Comparison of ENCODE assay signal across 11 mouse cellular contexts in the genomic region with DNA sequence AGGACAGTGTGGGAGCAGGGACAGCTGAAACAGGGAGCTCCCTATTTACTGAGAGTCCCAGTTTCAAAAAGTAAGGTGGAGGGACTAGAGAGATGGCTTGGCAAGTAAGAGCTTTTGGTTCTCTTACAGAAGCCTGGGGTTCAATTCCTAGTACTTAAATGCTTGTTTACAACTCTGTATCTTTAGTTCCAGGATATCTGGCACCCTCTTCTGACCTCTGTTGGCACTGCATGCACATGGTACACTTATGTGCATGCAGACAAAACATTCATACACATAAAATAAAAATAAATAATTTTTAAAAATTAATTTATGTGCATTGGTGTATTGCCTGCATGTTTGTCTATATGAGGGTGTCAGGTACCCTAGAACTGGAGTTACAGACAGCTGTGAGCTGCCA. TPM values are rescaled to one million over a fixed set of nuclear protein-coding genes. Genes with fewer than 3 reads are reported as not detected.
DNase-seq lines count a peak whose midpoint lies in the region; ATAC-seq and TF ChIP-seq lines count a peak whose summit lies in the region.
"Had no signal": no experiment of that assay in that cellular context is flagged by ENCODE, and none has a peak within 500 bp of the region (broad histone marks: within the 10 kb centered on the region; RNA-seq: fewer than 3 reads in every experiment).

No protein-coding gene starts in this region.

- H3K27me3 ChIP-seq in kidney, postnatal 0 days (ENCODE audit: insufficient read depth, low read length): no peaks in the 10 kb centered on the region
- H3K27me3 ChIP-seq in kidney, embryonic 15.5 days: no peaks in the 10 kb centered on the region
- no peaks in the 10 kb centered on the region for H3K27me3 ChIP-seq in stomach, postnatal 0 days (ENCODE audit: control insufficient read depth, insufficient read depth, low read length)
- H3K27me3 ChIP-seq in hindbrain, embryonic 12.5 days: no peaks in the 10 kb centered on the region
- no peaks in the 10 kb centered on the region for H3K27me3 ChIP-seq in embryonic facial prominence, embryonic 10.5 days (replicated peaks; ENCODE audit: low read depth, poor library complexity, severe bottlenecking)

- no peak for DNase-seq in kidney, postnatal 0 days (ENCODE audit: low spot score)
- peak; percentile 13 for DNase-seq in CD4-positive helper T cell, adult 2 months (ENCODE audit: low read depth, low spot score)
- DNase-seq in c-Kit-positive CD71-positive TER-119-negative erythroid progenitor cells, embryonic 14.5 days (ENCODE audit: low read depth): peak; percentile 20
- no peak for DNase-seq in stomach, postnatal 0 days (ENCODE audit: low spot score)
- DNase-seq in left cerebral cortex, adult 8-10 months (ENCODE audit: low spot score in 2 of 2): no peak
- DNase-seq in embryonic facial prominence, embryonic 10.5 days (ENCODE audit: low spot score): no peak
- DNase-seq: adrenal gland, adult 2 months; gastrocnemius, postnatal 36 days had no signal

- no peak overlapping the region for H3K4me3 ChIP-seq in kidney, postnatal 0 days (replicated peaks; ENCODE audit: low read depth, low read length)
- H3K4me3 ChIP-seq in kidney, embryonic 15.5 days (replicated peaks): no peak overlapping the region
- H3K4me3 ChIP-seq in stomach, postnatal 0 days (ENCODE audit: low read depth, low read length): no peak overlapping the region
- H3K4me3 ChIP-seq in hindbrain, embryonic 12.5 days: no peak overlapping the region
- no peak overlapping the region for H3K4me3 ChIP-seq in embryonic facial prominence, embryonic 10.5 days

- peak; percentile 32; the same call in 1 of the 2 replicates for TF ChIP-seq CTCF in kidney, postnatal 0 days (IDR thresholded peaks at IDR 0.05; ENCODE audit: low read depth)
- peak; percentile 36; the same call in 1 of the 2 replicates for TF ChIP-seq CTCF in stomach, postnatal 0 days (IDR thresholded peaks at IDR 0.05; ENCODE audit: low read depth)

- no peak overlapping the region for H3K4me2 ChIP-seq in kidney, postnatal 0 days (ENCODE audit: low read length)
- no peak overlapping the region for H3K4me2 ChIP-seq in kidney, embryonic 15.5 days
- no peak overlapping the region for H3K4me2 ChIP-seq in stomach, postnatal 0 days (replicated peaks; ENCODE audit: low read depth)
- H3K4me2 ChIP-seq in hindbrain, embryonic 12.5 days (replicated peaks): no peak overlapping the region

- no peak for TF ChIP-seq EP300 in stomach, postnatal 0 days (optimal IDR thresholded peaks at IDR 0.05)

- ATAC-seq in kidney, postnatal 0 days (replicated peaks; ENCODE audit: low FRiP score, low read depth): no peak
- no peak for ATAC-seq in kidney, embryonic 15.5 days (replicated peaks; ENCODE audit: low FRiP score)
- no peak for ATAC-seq in stomach, postnatal 0 days (ENCODE audit: low FRiP score, low TSS enrichment)
- ATAC-seq in hindbrain, embryonic 12.5 days (ENCODE audit: low FRiP score): no peak

- H3K9me3 ChIP-seq in kidney, postnatal 0 days (replicated peaks; ENCODE audit: low read length): no peaks in the 10 kb centered on the region
- no peaks in the 10 kb centered on the region for H3K9me3 ChIP-seq in kidney, embryonic 15.5 days (replicated peaks)
- H3K9me3 ChIP-seq in stomach, postnatal 0 days (ENCODE audit: control insufficient read depth, low read length): no peaks in the 10 kb centered on the region
- H3K9me3 ChIP-seq in hindbrain, embryonic 12.5 days (replicated peaks): no peaks in the 10 kb centered on the region
- H3K9me3 ChIP-seq in embryonic facial prominence, embryonic 10.5 days: no peaks in the 10 kb centered on the region
- H3K9me3 ChIP-seq: G1E had no signal

- no peak overlapping the region for H3K9ac ChIP-seq in kidney, postnatal 0 days (ENCODE audit: low read depth, low read length)
- no peak overlapping the region for H3K9ac ChIP-seq in kidney, embryonic 15.5 days
- H3K9ac ChIP-seq in stomach, postnatal 0 days (ENCODE audit: low read length): no peak overlapping the region
- H3K9ac ChIP-seq in hindbrain, embryonic 12.5 days: no peak overlapping the region

- no peak overlapping the region for H3K27ac ChIP-seq in kidney, postnatal 0 days
- H3K27ac ChIP-seq in kidney, embryonic 15.5 days: no peak overlapping the region
- no peak overlapping the region for H3K27ac ChIP-seq in stomach, postnatal 0 days (replicated peaks)
- H3K27ac ChIP-seq in hindbrain, embryonic 12.5 days: no peak overlapping the region
- no peak overlapping the region for H3K27ac ChIP-seq in embryonic facial prominence, embryonic 10.5 days (replicated peaks)

- H3K4me1 ChIP-seq in kidney, postnatal 0 days (replicated peaks; ENCODE audit: insufficient read depth, low read length): no peaks in the 10 kb centered on the region
- H3K4me1 ChIP-seq in kidney, embryonic 15.5 days: no peaks in the 10 kb centered on the region
- no peaks in the 10 kb centered on the region for H3K4me1 ChIP-seq in stomach, postnatal 0 days (replicated peaks; ENCODE audit: control insufficient read depth, insufficient read depth)
- no peaks in the 10 kb centered on the region for H3K4me1 ChIP-seq in hindbrain, embryonic 12.5 days
- H3K4me1 ChIP-seq in embryonic facial prominence, embryonic 10.5 days: no peaks in the 10 kb centered on the region

- H3K36me3 ChIP-seq in kidney, postnatal 0 days (ENCODE audit: insufficient read depth, low read length): no peaks in the 10 kb centered on the region
- no peaks in the 10 kb centered on the region for H3K36me3 ChIP-seq in kidney, embryonic 15.5 days
- no peaks in the 10 kb centered on the region; the same call in 1 of the 2 replicates for H3K36me3 ChIP-seq in stomach, postnatal 0 days (ENCODE audit: control insufficient read depth, insufficient read depth, low read length)
- no peaks in the 10 kb centered on the region for H3K36me3 ChIP-seq in hindbrain, embryonic 12.5 days
- no peaks in the 10 kb centered on the region for H3K36me3 ChIP-seq in embryonic facial prominence, embryonic 10.5 days (replicated peaks)

RNA-seq across cellular contexts. Expression of a gene that starts 32.4 kb away (rescaled TPM):
- polyA plus RNA-seq in kidney, postnatal 0 days (2015; fragmentation: Nextera tagmentation; extraction: Ambion mirVana): 6.1 and 8.3 TPM in 2 replicates
- polyA plus RNA-seq in kidney, embryonic 15.5 days (2015; fragmentation: Nextera tagmentation; extraction: Ambion mirVana): 6.7 and 9.0 TPM in 2 replicates
- 4.2 and 4.3 TPM in 2 replicates for polyA plus RNA-seq in stomach, postnatal 0 days (2015; fragmentation: Nextera tagmentation; extraction: Ambion mirVana)
- 10 to 100 TPM; 17.9 to 28.0 (median 26.6) TPM for total RNA-seq in left cerebral cortex, adult 8-10 months (2022)
- polyA plus RNA-seq in hindbrain, embryonic 12.5 days (2016; fragmentation: Nextera tagmentation; extraction: Ambion mirVana): 3.8 and 5.0 TPM in 2 replicates
- 5.6 and 6.1 TPM in 2 replicates for polyA plus RNA-seq in embryonic facial prominence, embryonic 10.5 days (2016; fragmentation: Nextera tagmentation; extraction: Ambion mirVana)

RNA-seq across cellular contexts. Expression of a gene that starts 33.4 kb away (rescaled TPM):
- polyA plus RNA-seq in kidney, postnatal 0 days (2015; fragmentation: Nextera tagmentation; extraction: Ambion mirVana): 153 and 157 TPM in 2 replicates
- polyA plus RNA-seq in kidney, embryonic 15.5 days (2015; fragmentation: Nextera tagmentation; extraction: Ambion mirVana): 116 and 127 TPM in 2 replicates
- polyA plus RNA-seq in stomach, postnatal 0 days (2015; fragmentation: Nextera tagmentation; extraction: Ambion mirVana): 121 and 122 TPM in 2 replicates
- 10 to 100 TPM; 73.6 to 77.5 (median 75.6) TPM for total RNA-seq in left cerebral cortex, adult 8-10 months (2022)
- polyA plus RNA-seq in hindbrain, embryonic 12.5 days (2016; fragmentation: Nextera tagmentation; extraction: Ambion mirVana): 141 and 148 TPM in 2 replicates
- 124 and 127 TPM in 2 replicates for polyA plus RNA-seq in embryonic facial prominence, embryonic 10.5 days (2016; fragmentation: Nextera tagmentation; extraction: Ambion mirVana)

RNA-seq across cellular contexts. Expression of a gene that starts 45.9 kb away (rescaled TPM):
- polyA plus RNA-seq in kidney, postnatal 0 days (2015; fragmentation: Nextera tagmentation; extraction: Ambion mirVana): 71.0 and 74.6 TPM in 2 replicates
- 76.5 and 91.4 TPM in 2 replicates for polyA plus RNA-seq in kidney, embryonic 15.5 days (2015; fragmentation: Nextera tagmentation; extraction: Ambion mirVana)
- 23.5 and 30.2 TPM in 2 replicates for polyA plus RNA-seq in stomach, postnatal 0 days (2015; fragmentation: Nextera tagmentation; extraction: Ambion mirVana)
- total RNA-seq in left cerebral cortex, adult 8-10 months (2022): 100 to 1,000 TPM; 404 to 462 (median 421) TPM
- 108 and 115 TPM in 2 replicates for polyA plus RNA-seq in hindbrain, embryonic 12.5 days (2016; fragmentation: Nextera tagmentation; extraction: Ambion mirVana)
- 67.3 and 68.6 TPM in 2 replicates for polyA plus RNA-seq in embryonic facial prominence, embryonic 10.5 days (2016; fragmentation: Nextera tagmentation; extraction: Ambion mirVana)

RNA-seq across cellular contexts. Expression of a gene that starts 46.0 kb away (rescaled TPM):
- 21.6 and 23.8 TPM in 2 replicates for polyA plus RNA-seq in kidney, postnatal 0 days (2015; fragmentation: Nextera tagmentation; extraction: Ambion mirVana)
- polyA plus RNA-seq in kidney, embryonic 15.5 days (2015; fragmentation: Nextera tagmentation; extraction: Ambion mirVana): 28.3 and 29.5 TPM in 2 replicates
- 12.1 TPM in 2 replicates for polyA plus RNA-seq in stomach, postnatal 0 days (2015; fragmentation: Nextera tagmentation; extraction: Ambion mirVana)
- 10 to 100 TPM; 33.2 to 38.0 (median 35.5) TPM for total RNA-seq in left cerebral cortex, adult 8-10 months (2022)
- polyA plus RNA-seq in hindbrain, embryonic 12.5 days (2016; fragmentation: Nextera tagmentation; extraction: Ambion mirVana): 28.5 and 29.9 TPM in 2 replicates
- 34.9 and 35.0 TPM in 2 replicates for polyA plus RNA-seq in embryonic facial prominence, embryonic 10.5 days (2016; fragmentation: Nextera tagmentation; extraction: Ambion mirVana)

RNA-seq across cellular contexts. Expression of a gene that starts 58.7 kb away (rescaled TPM):
- polyA plus RNA-seq in kidney, postnatal 0 days (2015; fragmentation: Nextera tagmentation; extraction: Ambion mirVana): 11.7 and 12.2 TPM in 2 replicates
- 15.9 and 22.9 TPM in 2 replicates for polyA plus RNA-seq in kidney, embryonic 15.5 days (2015; fragmentation: Nextera tagmentation; extraction: Ambion mirVana)
- polyA plus RNA-seq in stomach, postnatal 0 days (2015; fragmentation: Nextera tagmentation; extraction: Ambion mirVana): 7.1 and 7.8 TPM in 2 replicates
- total RNA-seq in left cerebral cortex, adult 8-10 months (2022): 10 to 100 TPM; 32.1 to 39.3 (median 37.7) TPM
- 19.7 and 20.7 TPM in 2 replicates for polyA plus RNA-seq in hindbrain, embryonic 12.5 days (2016; fragmentation: Nextera tagmentation; extraction: Ambion mirVana)
- 25.3 and 25.6 TPM in 2 replicates for polyA plus RNA-seq in embryonic facial prominence, embryonic 10.5 days (2016; fragmentation: Nextera tagmentation; extraction: Ambion mirVana)

Comparison
In these comparisons a context has a peak if more than half of its experiments do, and no peak if none do; other contexts are left out.
1. DNase-seq: peak in CD4-positive helper T cell, adult 2 months (single experiment) and c-Kit-positive CD71-positive TER-119-negative erythroid progenitor cells, embryonic 14.5 days (single experiment); none in kidney, postnatal 0 days (single experiment), stomach, postnatal 0 days (single experiment), left cerebral cortex, adult 8-10 months (0 of 2) and embryonic facial prominence, embryonic 10.5 days (single experiment).